Mouse (Mus musculus) liver, embryonic 11.5 days (tissue): ENCODE measurements around the gene Fbxw10. TPM values are rescaled to one million over a fixed set of nuclear protein-coding genes. Genes with fewer than 3 reads are reported as not detected.

ENCODE experiments used
- ATAC-seq: fragments of 200-750 bp; cut with Nextera tagmentation; replicated peaks from 2 replicates; pipeline ENCODE4 v1.8.0; 2017; ENCODE audit warnings: moderate number of reproducible peaks, mild to moderate bottlenecking, moderate TSS enrichment, moderate library complexity; ENCODE audit not compliant: low FRiP score
- DNase-seq: peaks from one replicate; pipeline ENCODE4 v3.0.0-alpha.2; 2017; ENCODE audit warnings: low spot score
- H3K27ac ChIP-seq: fragments of 300-500 bp; sonication (generic); 2 replicates; pipeline ENCODE4 v1.5.1; 2014; ENCODE audit warnings: mild to moderate bottlenecking, low read depth, low read length, control low read depth
- H3K27me3 ChIP-seq: fragments of 300-500 bp; sonication (generic); replicated peaks from 2 replicates; pipeline ENCODE4 v1.6.1; 2014; ENCODE audit warnings: low read length, mixed read lengths; ENCODE audit not compliant: control insufficient read depth, insufficient read depth
- H3K36me3 ChIP-seq: fragments of 300-500 bp; sonication (generic); 2 replicates; pipeline ENCODE4 v1.6.1; 2014; ENCODE audit warnings: mild to moderate bottlenecking, low read length, moderate library complexity, mixed read lengths; ENCODE audit not compliant: control insufficient read depth, insufficient read depth
- H3K4me1 ChIP-seq: fragments of 300-500 bp; sonication (generic); replicated peaks from 2 replicates; pipeline ENCODE4 v1.6.1; 2014; ENCODE audit warnings: low read length, mixed read lengths; ENCODE audit not compliant: control insufficient read depth, insufficient read depth
- H3K4me2 ChIP-seq: fragments of 300-500 bp; sonication (generic); 2 replicates; pipeline ENCODE4 v1.6.1; 2014; ENCODE audit warnings: mild to moderate bottlenecking, control low read depth, moderate library complexity
- H3K4me3 ChIP-seq: fragments of 300-500 bp; sonication (generic); 2 replicates; pipeline ENCODE4 v1.5.1; 2014; ENCODE audit warnings: low read depth, low read length, control low read depth
- H3K9ac ChIP-seq: fragments of 300-500 bp; sonication (generic); 2 replicates; pipeline ENCODE4 v1.6.1; 2014; ENCODE audit warnings: low read depth, low read length, control low read depth
- H3K9me3 ChIP-seq: fragments of 300-500 bp; sonication (generic); 2 replicates; pipeline ENCODE4 v1.6.1; 2016; ENCODE audit warnings: low read length, inconsistent platforms, mixed read lengths; ENCODE audit not compliant: control insufficient read depth
- whole genome bisulfite sequencing: fragments of 180-500 bp; shearing (Covaris S2); extraction: QIAGEN DNeasy Blood & Tissue Kit; methylation state at CpG from one replicate; pipeline ENCODE4 v1.1.7; 2014; 5-methylcytosine and 5-hydroxymethylcytosine counted together
- polyA plus RNA-seq: library from polyadenylated mRNA; unstranded; fragments of >200 nt; fragmentation: Nextera tagmentation; extraction: Ambion mirVana; gene quantifications from 2 replicates; pipeline ENCODE4 v1.2.1, GENCODE M21; 2014

The Fbxw10 gene
- 0.10 and 0.15 TPM in 2 replicates for polyA plus RNA-seq

GRCm38 (mm10) chr11:62846961-62847654 is at the start of gene Fbxw10:
TSS of gene Fbxw10 (plus strand) at chr11:62847069.
- WGBS = 40% methylated on average over 12 of the region's 12 CpGs
- H3K4me2 ChIP-seq = peak within 1 kb of the TSS; percentile 26
- no peak within 1 kb of the TSS for H3K9ac ChIP-seq
- peaks cover 3% of the 10 kb centered on the region; the same call in 1 of the 2 replicates for H3K4me1 ChIP-seq
- no peaks in the 10 kb centered on the region for H3K27me3 ChIP-seq
- no peak for DNase-seq
- H3K36me3 ChIP-seq = no peaks in the 10 kb centered on the region
- no peak for ATAC-seq
- H3K27ac ChIP-seq = no peak within 1 kb of the TSS
- H3K4me3 ChIP-seq = no peak within 1 kb of the TSS; the same call in 1 of the 2 replicates
- no peaks in the 10 kb centered on the region for H3K9me3 ChIP-seq

GRCm38 (mm10) chr11:62804119-62804518 is 42.8 kb upstream of the Fbxw10 start:
- DNase-seq (no peak), ATAC-seq (no peak)
- Histone ChIP-seq H3K27me3 (no peaks in the 10 kb centered on the region), H3K4me1 (no peaks in the 10 kb centered on the region), H3K4me3 (no peak overlapping the region), H3K9ac (no peak overlapping the region), H3K9me3 (peaks cover 4% of the 10 kb centered on the region; the same call in 1 of the 2 replicates), H3K36me3 (no peaks in the 10 kb centered on the region), H3K4me2 (no peak overlapping the region), H3K27ac (no peak overlapping the region)
- WGBS = 40% methylated on average over 13 of the region's 13 CpGs

GRCm38 (mm10) chr11:62807965-62808364 is 38.9 kb upstream of the Fbxw10 start:
- ATAC-seq (no peak), DNase-seq (no peak)
- WGBS = 72% methylated on average over 2 of the region's 2 CpGs

GRCm38 (mm10) chr11:62809201-62809600 is 37.7 kb upstream of the Fbxw10 start:
- Histone ChIP-seq H3K27ac (no peak overlapping the region), H3K4me1 (no peaks in the 10 kb centered on the region), H3K27me3 (no peaks in the 10 kb centered on the region), H3K4me3 (no peak overlapping the region), H3K4me2 (no peak overlapping the region), H3K9ac (no peak overlapping the region), H3K36me3 (no peaks in the 10 kb centered on the region), H3K9me3 (peaks cover 4% of the 10 kb centered on the region; the same call in 1 of the 2 replicates)
- DNase-seq = no peak
- WGBS = 66% methylated on average over 4 of the region's 4 CpGs
- ATAC-seq = no peak

More at GRCm38 (mm10) chr11:62807965-62808364, 38.9 kb upstream of the Fbxw10 start:
- no peak overlapping the region for H3K4me3 ChIP-seq
- no peak overlapping the region for H3K4me2 ChIP-seq
- H3K4me1 ChIP-seq = no peaks in the 10 kb centered on the region
- no peak overlapping the region for H3K27ac ChIP-seq
- H3K9me3 ChIP-seq = peaks cover 4% of the 10 kb centered on the region; the same call in 1 of the 2 replicates
- H3K27me3 ChIP-seq = no peaks in the 10 kb centered on the region
- H3K36me3 ChIP-seq = no peaks in the 10 kb centered on the region
- H3K9ac ChIP-seq = no peak overlapping the region

GRCm38 (mm10) chr11:62812268-62812667 is 34.6 kb upstream of the Fbxw10 start:
- H3K4me3 ChIP-seq = no peak overlapping the region
- no peak for ATAC-seq
- H3K27ac ChIP-seq = no peak overlapping the region
- H3K9me3 ChIP-seq = no peaks in the 10 kb centered on the region
- no peak overlapping the region for H3K9ac ChIP-seq
- H3K4me1 ChIP-seq = no peaks in the 10 kb centered on the region; the same call in 1 of the 2 replicates
- 79% methylated on average over 6 of the region's 6 CpGs for WGBS
- no peaks in the 10 kb centered on the region for H3K27me3 ChIP-seq
- no peaks in the 10 kb centered on the region for H3K36me3 ChIP-seq
- DNase-seq = no peak
- H3K4me2 ChIP-seq = no peak overlapping the region

DNA sequence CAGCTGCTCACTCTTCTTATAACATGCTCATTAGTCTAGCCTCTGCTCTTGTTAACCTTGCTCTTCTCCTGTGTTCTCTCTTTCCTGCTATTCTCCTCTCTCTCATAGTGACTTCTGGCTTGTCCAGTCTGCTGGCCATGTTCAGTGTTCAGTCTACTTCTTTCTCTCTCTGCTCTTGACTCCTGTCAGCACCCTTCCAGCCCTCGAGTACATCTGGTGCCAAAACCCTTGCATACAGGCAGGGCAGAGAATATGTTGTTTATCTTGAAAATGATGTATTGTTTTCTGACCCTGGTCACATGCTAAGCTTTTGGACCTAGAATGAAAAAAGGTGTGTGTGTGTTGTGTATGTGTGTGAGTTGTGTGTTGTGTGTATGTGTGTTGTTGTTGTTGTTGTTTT is 33.4 kb upstream of the Fbxw10 start:
- WGBS = 32% methylated on average over 1 of the region's 1 CpGs
- no peak for ATAC-seq
- Histone ChIP-seq H3K9ac (no peak overlapping the region), H3K27ac (no peak overlapping the region), H3K4me2 (no peak overlapping the region), H3K27me3 (no peaks in the 10 kb centered on the region), H3K9me3 (no peaks in the 10 kb centered on the region), H3K36me3 (no peaks in the 10 kb centered on the region), H3K4me3 (no peak overlapping the region), H3K4me1 (no peaks in the 10 kb centered on the region; the same call in 1 of the 2 replicates)
- DNase-seq = no peak

GRCm38 (mm10) chr11:62813970-62814624 is 32.8 kb upstream of the Fbxw10 start:
- DNase-seq (no peak), ATAC-seq (no peak)
- Histone ChIP-seq H3K27ac (no peak overlapping the region), H3K4me1 (no peaks in the 10 kb centered on the region; the same call in 1 of the 2 replicates), H3K36me3 (no peaks in the 10 kb centered on the region), H3K9me3 (no peaks in the 10 kb centered on the region), H3K4me2 (no peak overlapping the region), H3K4me3 (no peak overlapping the region), H3K9ac (no peak overlapping the region), H3K27me3 (no peaks in the 10 kb centered on the region)
- 71% methylated on average over 6 of the region's 6 CpGs for WGBS

DNA sequence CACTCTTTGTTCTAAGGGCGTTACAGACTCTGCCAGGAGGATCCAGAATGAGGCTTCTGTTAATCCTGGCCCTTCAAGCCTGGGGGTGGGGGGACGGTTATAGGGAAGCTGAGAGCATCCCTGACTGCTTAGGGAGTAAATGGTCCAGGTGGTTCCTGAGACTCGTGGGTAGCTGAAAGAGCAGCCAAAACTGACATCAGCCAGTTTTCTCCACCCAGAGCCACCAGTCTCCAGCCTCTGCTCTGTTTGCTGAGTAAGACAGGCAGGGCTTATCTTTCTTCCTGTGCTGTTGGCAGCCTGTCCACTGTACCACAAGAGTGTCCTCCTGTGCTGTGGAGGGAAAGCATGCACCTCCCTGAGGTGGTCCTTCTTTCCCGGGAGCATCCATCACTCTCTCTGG is 32.2 kb upstream of the Fbxw10 start:
- Histone ChIP-seq H3K36me3 (no peaks in the 10 kb centered on the region), H3K27me3 (no peaks in the 10 kb centered on the region), H3K4me3 (no peak overlapping the region), H3K9me3 (no peaks in the 10 kb centered on the region), H3K27ac (no peak overlapping the region), H3K9ac (no peak overlapping the region), H3K4me2 (no peak overlapping the region), H3K4me1 (no peaks in the 10 kb centered on the region; the same call in 1 of the 2 replicates)
- 45% methylated on average over 4 of the region's 4 CpGs for WGBS
- ATAC-seq (no peak), DNase-seq (no peak)
